Mouse (Mus musculus) megakaryocyte-erythroid progenitor cell, adult 5-6 weeks (primary cell): ENCODE results near the gene Il9r. TPM values are rescaled to one million over a fixed set of nuclear protein-coding genes. Genes with fewer than 3 reads are reported as not detected.

Experiments
- ATAC-seq: replicated peaks from 2 replicates; pipeline ENCODE4 v1.8.0; 2016; ENCODE audit warnings: mild to moderate bottlenecking, inconsistent platforms; ENCODE audit not compliant: severe bottlenecking, poor library complexity, low FRiP score, low TSS enrichment
- total RNA-seq, 2 experiments: library from RNA; stranded (forward) in 1 of 2; stranded (reverse) in 1 of 2; fragments of 200-1000, 215-1000 nt in 1 of 2; fragments of >200 nt in 1 of 2; fragmentation: Nextera tagmentation in 1 of 2; gene quantifications; 2 replicates each; pipeline ENCODE4 v1.2.3; 2014 to 2017

Il9r gene
- total RNA-seq, 2 experiments from 2014 or later = not detected

DNA sequence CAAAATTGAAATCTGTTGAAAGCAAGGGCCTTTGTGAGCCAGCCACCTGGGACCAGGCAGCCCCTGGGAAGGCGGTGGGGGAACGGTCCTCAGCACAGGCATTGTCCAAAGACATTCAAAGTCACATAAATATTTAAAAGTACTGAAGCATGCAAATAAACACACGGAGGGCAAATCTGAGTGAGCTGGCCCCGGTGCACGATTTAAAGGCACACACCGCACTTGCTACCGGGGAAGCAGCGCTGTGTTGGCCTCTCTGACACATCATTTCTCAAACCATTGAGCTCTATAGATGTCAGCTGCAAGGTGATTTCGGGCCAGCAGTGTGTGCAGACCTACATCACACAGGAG, 61.5 kb downstream of the Il9r start:
- no peak for ATAC-seq

DNA sequence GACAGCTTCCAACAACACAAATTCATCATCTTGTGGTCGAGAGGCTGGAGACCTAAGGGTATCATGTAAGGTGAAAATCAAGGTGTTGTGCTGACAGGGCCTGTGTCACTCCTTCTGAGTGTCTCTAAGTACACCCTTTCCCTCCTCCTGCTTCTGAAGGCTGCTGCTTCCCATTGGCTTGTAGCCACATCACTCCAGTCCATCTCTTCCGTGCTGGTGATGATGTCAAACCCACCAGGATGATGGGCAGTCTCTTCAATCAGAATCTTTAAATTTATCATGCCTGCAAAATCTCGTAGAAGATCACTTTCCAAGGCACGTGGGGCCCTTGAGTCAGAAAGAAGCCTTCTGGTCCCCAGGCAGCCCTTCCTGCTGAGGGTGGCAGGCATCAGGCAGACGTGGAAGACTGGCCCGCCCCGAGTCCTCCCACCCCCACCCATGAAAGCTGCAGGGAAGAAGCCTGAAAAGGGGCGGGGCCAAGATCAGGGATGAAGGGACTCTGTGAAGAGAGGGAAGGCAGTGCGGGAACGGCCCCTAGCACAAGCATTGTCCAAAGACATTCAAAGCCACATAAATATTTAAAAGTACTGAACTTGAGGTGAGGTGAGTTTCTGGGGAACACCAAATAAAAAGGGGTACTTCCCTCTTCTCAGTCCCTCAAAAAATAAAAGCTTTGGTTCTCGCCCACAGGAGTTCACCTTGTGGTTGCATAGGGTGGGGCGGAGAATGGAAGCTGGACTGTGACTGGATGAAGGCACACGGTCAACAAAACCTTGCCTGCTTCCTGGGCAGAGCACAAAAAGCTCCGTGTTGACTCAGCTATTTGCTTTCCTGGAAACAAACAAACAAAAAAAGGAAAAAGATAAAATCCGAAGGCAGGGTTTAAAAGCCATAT, 62.1 kb downstream of the Il9r start:
- ATAC-seq = no peak

Other genes starting within 250 kb of the Il9r start
- gene 4930524B15Rik, start 234.7 kb downstream of the Il9r start, total RNA-seq (2014; fragmentation: Nextera tagmentation) = not detected in 2 replicates
- gene 4930524B15Rik, start 234.7 kb downstream of the Il9r start, total RNA-seq (2017) = not detected in 2 replicates
- gene Nsg2, start 199.8 kb downstream of the Il9r start, total RNA-seq (2014; fragmentation: Nextera tagmentation) = 1.0 and 1.9 TPM in 2 replicates
- 0.52 and 0.88 TPM in 2 replicates for gene Nsg2, start 199.8 kb downstream of the Il9r start, total RNA-seq (2017)
- 44.9 and 56.4 TPM in 2 replicates for gene Snrnp25, start 5.1 kb upstream of the Il9r start, total RNA-seq (2014; fragmentation: Nextera tagmentation)
- gene Snrnp25, start 5.1 kb upstream of the Il9r start, total RNA-seq (2017) = 42.0 and 59.1 TPM in 2 replicates
- gene Rhbdf1, start 22.0 kb upstream of the Il9r start, total RNA-seq (2014; fragmentation: Nextera tagmentation) = 0.87 TPM in 1 of 2 replicates, not detected in the other
- 0.76 TPM in 1 of 2 replicates, not detected in the other for gene Rhbdf1, start 22.0 kb upstream of the Il9r start, total RNA-seq (2017)
- gene Mpg, start 26.2 kb upstream of the Il9r start, total RNA-seq (2014; fragmentation: Nextera tagmentation) = 11.1 and 18.5 TPM in 2 replicates
- gene Mpg, start 26.2 kb upstream of the Il9r start, total RNA-seq (2017) = 8.9 and 10.8 TPM in 2 replicates
- gene Nprl3, start 67.4 kb upstream of the Il9r start, total RNA-seq (2014; fragmentation: Nextera tagmentation) = 45.7 and 65.0 TPM in 2 replicates
- 12.9 and 35.6 TPM in 2 replicates for gene Nprl3, start 67.4 kb upstream of the Il9r start, total RNA-seq (2017)
- not detected in 2 replicates for gene Hba-x, start 76.1 kb upstream of the Il9r start, total RNA-seq (2014; fragmentation: Nextera tagmentation)
- not detected in 2 replicates for gene Hba-x, start 76.1 kb upstream of the Il9r start, total RNA-seq (2017)
- gene Hba-a1, start 83.2 kb upstream of the Il9r start, total RNA-seq (2014; fragmentation: Nextera tagmentation) = 247 and 283 TPM in 2 replicates
- gene Hba-a1, start 83.2 kb upstream of the Il9r start, total RNA-seq (2017) = 19.7 and 99.3 TPM in 2 replicates
- gene Hbq1b, start 86.7 kb upstream of the Il9r start, total RNA-seq (2014; fragmentation: Nextera tagmentation) = not detected in 2 replicates
- not detected in 2 replicates for gene Hbq1b, start 86.7 kb upstream of the Il9r start, total RNA-seq (2017)
- gene Hba-a2, start 96.2 kb upstream of the Il9r start, total RNA-seq (2014; fragmentation: Nextera tagmentation) = 268 and 358 TPM in 2 replicates
- gene Hba-a2, start 96.2 kb upstream of the Il9r start, total RNA-seq (2017) = 121 and 343 TPM in 2 replicates
- gene Hbq1a, start 99.8 kb upstream of the Il9r start, total RNA-seq (2014; fragmentation: Nextera tagmentation) = not detected in 2 replicates
- not detected in 2 replicates for gene Hbq1a, start 99.8 kb upstream of the Il9r start, total RNA-seq (2017)
- gene Sh3pxd2b, start 147.5 kb upstream of the Il9r start, total RNA-seq (2014; fragmentation: Nextera tagmentation) = 0.99 and 1.9 TPM in 2 replicates
- 0.52 and 0.57 TPM in 2 replicates for gene Sh3pxd2b, start 147.5 kb upstream of the Il9r start, total RNA-seq (2017)